Mouse (Mus musculus) Patski (cell line): Measurements from ENCODE around the gene 4930539E08Rik. TPM values are rescaled to one million over a fixed set of nuclear protein-coding genes. Genes with fewer than 3 reads are reported as not detected.

Experiments used
- ATAC-seq: fragments of 100-300 bp; one replicate; pipeline ENCODE4 v1.8.0; 2021
- CTCF ChIA-PET: fragments of 350-600 bp; sonication (Branson Sonifier 250); formaldehyde crosslinking; loops from one replicate; lab custom pipeline; 2022; ENCODE audit warnings: inconsistent platforms; lab: Charles Lee
- POLR2A ChIA-PET: fragments of 350-600 bp; sonication (Branson Sonifier 250); formaldehyde crosslinking; loops from one replicate; lab custom pipeline; 2022; ENCODE audit warnings: antibody characterized with exemption, inconsistent platforms; lab: Charles Lee
- DNase-seq: peaks from one replicate; pipeline ENCODE4 v3.0.0-alpha.2; 2011; ENCODE audit warnings: low read depth, low spot score
- H3K27me3 ChIP-seq: fragments of 371-371 bp; one replicate; pipeline ENCODE4 v1.5.1; 2021
- CTCF ChIP-seq: fragments of 100-300 bp; IDR thresholded peaks from one replicate; pipeline ENCODE4 v1.5.1; 2021
- in situ Hi-C: fragments of 300-500 bp; cut with MboI; formaldehyde crosslinking; loops from 3 replicates; pipeline ENCODE4 v1.11.1; 2018; ENCODE audit warnings: low pct_unique_long_range_greater_than_20kb, mixed read lengths
- polyA plus RNA-seq: library from polyadenylated mRNA; unstranded; gene quantifications from one replicate; pipeline ENCODE4 v1.2.3, GENCODE M21; 2021

The 4930539E08Rik gene
- polyA plus RNA-seq, 1 experiment from 2014 or later = 0.05 TPM

- no peaks in the 10 kb centered on the region for H3K27me3 ChIP-seq
- no peak for TF ChIP-seq CTCF
- ATAC-seq (no peak), DNase-seq (no peak)
- POLR2A ChIA-PET = no interaction called here
- CTCF ChIA-PET = interaction anchor here (0.9 kb wide), 1 partner anchor 61 kb away, joined by 4 read pairs; no protein-coding TSS in a partner anchor
- in situ Hi-C loops = no loop called here
Measured at GRCm38 (mm10) chr17:28944481-28944880, 29.4 kb upstream of the 4930539E08Rik start.

DNA sequence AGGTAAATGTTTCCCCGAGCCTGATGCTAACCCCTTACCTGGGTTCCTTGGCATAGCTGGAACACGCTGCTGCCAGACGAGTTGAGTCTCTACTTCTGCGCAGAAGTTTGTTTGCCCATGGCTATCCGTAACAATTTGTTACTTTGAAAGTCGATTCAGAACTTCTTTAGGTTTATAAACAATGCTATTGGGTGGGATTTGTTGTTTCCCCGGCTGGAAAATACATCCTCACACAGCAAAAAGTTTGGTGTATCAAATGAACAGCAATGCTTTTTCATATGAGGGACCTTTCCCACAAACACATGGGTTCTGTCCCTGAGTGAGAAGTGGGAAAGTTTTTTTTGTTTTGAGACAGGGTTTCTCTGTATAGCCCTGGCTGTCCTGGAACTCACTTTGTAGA, 28.6 kb upstream of the 4930539E08Rik start, which contains the start of gene Pxt1:
Gene Pxt1 (minus strand): TSS at position 101 of the 400 bp plus-strand sequence.
- H3K27me3 ChIP-seq = no peaks in the 10 kb centered on the region
- in situ Hi-C loops = no loop called here

DNA sequence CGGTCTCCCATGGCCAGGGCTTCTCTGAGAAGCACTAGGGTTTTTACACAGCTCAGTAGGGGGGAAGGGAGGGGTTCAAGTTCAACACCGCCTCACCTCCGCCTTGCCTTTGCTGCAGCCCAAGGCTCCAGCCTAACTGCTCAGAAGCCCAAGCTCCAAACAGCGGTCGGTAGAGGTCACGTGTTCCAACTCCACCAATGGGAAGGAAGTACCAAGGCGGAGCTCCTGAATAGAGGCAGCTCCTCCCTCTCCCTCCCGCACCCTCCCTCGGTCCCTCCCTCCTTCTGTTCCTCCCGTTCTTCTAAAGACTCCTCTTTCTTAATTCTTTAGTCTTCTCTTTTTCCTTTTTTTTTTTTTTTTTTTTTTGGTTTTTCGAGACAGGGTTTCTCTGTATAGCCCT, 27.0 kb upstream of the 4930539E08Rik start:
- ChIA-PET POLR2A (interaction anchor here (1.4 kb wide), 1 partner anchor 10 kb away, joined by 4 read pairs; the partner anchor contains the start of gene Kctd20), CTCF (no interaction called here)
- in situ Hi-C loops = no loop called here
- ATAC-seq = no peak
- H3K27me3 ChIP-seq = no peaks in the 10 kb centered on the region
- TF ChIP-seq CTCF = no peak
- no peak for DNase-seq

More for the DNA sequence above, 28.6 kb upstream of the 4930539E08Rik start, which contains the start of gene Pxt1:
- DNase-seq = no peak
- no peak for ATAC-seq
- CTCF ChIA-PET = interaction anchor here (0.9 kb wide), 1 partner anchor 61 kb away, joined by 4 read pairs; no protein-coding TSS in a partner anchor
- TF ChIP-seq CTCF = no peak
- POLR2A ChIA-PET = no interaction called here

- POLR2A ChIA-PET = interaction anchor here (1.4 kb wide), 1 partner anchor 11 kb away, joined by 4 read pairs; the partner anchor contains the start of gene Kctd20
- no peak for TF ChIP-seq CTCF
Measured at GRCm38 (mm10) chr17:28940776-28941555, 25.8 kb upstream of the 4930539E08Rik start.

GRCm38 (mm10) chr17:28936622-28937345, 21.7 kb upstream of the 4930539E08Rik start:
- peak; percentile 21 for ATAC-seq
- POLR2A ChIA-PET = interaction anchor here (0.9 to 1.4 kb wide), 2 partner anchors 15 to 17 kb away, joined by 4 read pairs; partner anchors contain the start of gene Kctd20
- H3K27me3 ChIP-seq = no peaks in the 10 kb centered on the region
- in situ Hi-C loops = no loop called here
- DNase-seq = peak; percentile 19
- TF ChIP-seq CTCF = peak; percentile 86
- CTCF ChIA-PET = interaction anchor here (1.0 to 2.5 kb wide), 5 partner anchors 10 to 78 kb away, joined by 4 to 8 read pairs (median 6); no protein-coding TSS in a partner anchor

More at GRCm38 (mm10) chr17:28940776-28941555, 25.8 kb upstream of the 4930539E08Rik start:
- CTCF ChIA-PET = no interaction called here
- ATAC-seq (no peak), DNase-seq (no peak)
- H3K27me3 ChIP-seq = no peaks in the 10 kb centered on the region
- in situ Hi-C loops = no loop called here

GRCm38 (mm10) chr17:28936133-28936532, 21.0 kb upstream of the 4930539E08Rik start:
- no peak for DNase-seq
- ATAC-seq = no peak
- no peaks in the 10 kb centered on the region for H3K27me3 ChIP-seq
- TF ChIP-seq CTCF = no peak
- ChIA-PET CTCF (interaction anchor here (1.2 to 2.5 kb wide), 3 partner anchors 10 to 51 kb away, joined by 4 to 8 read pairs (median 6); no protein-coding TSS in a partner anchor), POLR2A (interaction anchor here (0.9 to 1.4 kb wide), 2 partner anchors 16 to 17 kb away, joined by 4 read pairs; partner anchors contain the start of gene Kctd20)
- in situ Hi-C loops = no loop called here

GRCm38 (mm10) chr17:28934120-28934916, 19.2 kb upstream of the 4930539E08Rik start:
- POLR2A ChIA-PET = no interaction called here
- in situ Hi-C loops = no loop called here

GRCm38 (mm10) chr17:28932274-28932673, 17.1 kb upstream of the 4930539E08Rik start:
- CTCF ChIA-PET = interaction anchor here (0.7 kb wide), 1 partner anchor 12 kb away, joined by 3 read pairs; no protein-coding TSS in a partner anchor
- POLR2A ChIA-PET = no interaction called here
- ATAC-seq (no peak), DNase-seq (no peak)
- in situ Hi-C loops = no loop called here
- H3K27me3 ChIP-seq = no peaks in the 10 kb centered on the region
- no peak for TF ChIP-seq CTCF

More at GRCm38 (mm10) chr17:28934120-28934916, 19.2 kb upstream of the 4930539E08Rik start:
- CTCF ChIA-PET = interaction anchor here (0.6 kb wide), 1 partner anchor 8 kb away, joined by 3 read pairs; no protein-coding TSS in a partner anchor
- no peak for TF ChIP-seq CTCF
- DNase-seq (no peak), ATAC-seq (no peak)
- H3K27me3 ChIP-seq = no peaks in the 10 kb centered on the region

DNA sequence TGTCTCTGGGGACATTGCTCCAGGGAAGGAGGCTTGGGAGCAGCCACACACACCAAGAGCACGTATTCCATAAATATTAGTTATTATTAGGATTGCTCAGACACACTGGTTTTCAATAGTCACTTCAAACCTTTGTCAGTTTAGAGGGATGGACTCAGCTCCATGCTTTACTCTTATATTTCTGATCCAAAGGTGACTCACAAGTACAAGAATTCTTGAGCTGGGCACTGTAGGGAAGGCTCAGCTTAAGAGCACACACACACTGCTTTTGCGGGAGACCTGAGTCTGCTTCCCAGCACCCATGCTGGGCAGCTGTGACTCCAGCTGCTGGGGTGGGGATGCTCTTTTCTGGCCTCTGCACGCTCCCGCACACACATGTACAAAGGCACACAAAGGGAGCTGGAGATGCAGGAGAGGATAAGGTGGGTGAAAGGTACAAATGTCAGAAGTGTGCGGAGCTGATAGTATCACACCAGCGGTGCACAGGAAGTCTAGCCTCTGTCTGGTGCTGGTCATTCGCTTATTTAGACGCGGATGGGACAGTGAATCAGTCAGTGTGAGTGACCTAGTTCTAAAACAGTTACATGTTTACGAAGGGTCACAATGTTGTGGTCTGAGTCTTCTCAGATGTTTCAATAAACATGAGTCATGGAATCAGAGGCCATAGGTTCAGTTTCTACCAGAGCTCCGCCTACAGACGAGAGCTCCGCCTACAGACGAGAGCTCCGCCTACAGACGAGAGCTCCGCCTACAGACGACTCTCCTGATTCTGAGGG, 16.5 kb upstream of the 4930539E08Rik start:
- DNase-seq = no peak
- TF ChIP-seq CTCF = no peak
- in situ Hi-C loops = no loop called here
- ATAC-seq = no peak
- POLR2A ChIA-PET = no interaction called here
- CTCF ChIA-PET = interaction anchor here (1.2 to 1.3 kb wide), 2 partner anchors 59 to 84 kb away, joined by 3 to 4 read pairs; no protein-coding TSS in a partner anchor
- H3K27me3 ChIP-seq = no peaks in the 10 kb centered on the region
